Mouse (Mus musculus): Measurements from ENCODE around the gene Ccdc187. TPM values are rescaled to one million over a fixed set of nuclear protein-coding genes. Genes with fewer than 3 reads are reported as not detected.
A peak's percentile ranks its signal among the peaks of the same experiment; 100 is the strongest.

Ccdc187 gene
- total and polyA plus RNA-seq, 2 experiments = under 0.01 TPM; not detected in 1

GRCm38 (mm10) chr2:26309739-26310138, 15.4 kb upstream of the Ccdc187 start:
- TF ChIP-seq POLR2A (IDR thresholded peaks at IDR 0.05; ENCODE audit: extremely low read depth, insufficient read depth, low read length) (no peak), CTCF (IDR thresholded peaks at IDR 0.05; ENCODE audit: low read depth, low read length) (no peak)
- WGBS = 56% methylated on average over 10 of the region's 10 CpGs
- Histone ChIP-seq H3K9ac (ENCODE audit: low read depth, low read length) (no peak overlapping the region), H3K36me3 (ENCODE audit: control insufficient read depth, insufficient read depth, low read length) (no peaks in the 10 kb centered on the region), H3K79me2 (ENCODE audit: control insufficient read depth, insufficient read depth, low read length) (no peaks in the 10 kb centered on the region), H3K27me3 (ENCODE audit: control insufficient read depth, insufficient read depth, low read length) (no peaks in the 10 kb centered on the region), H3K4me3 (ENCODE audit: insufficient read depth, low read depth, low read length) (no peak overlapping the region), H3K27ac (replicated peaks; ENCODE audit: insufficient read depth, low read depth, low read length) (no peak overlapping the region), H3K4me1 (ENCODE audit: control insufficient read depth, insufficient read depth, low read length) (no peaks in the 10 kb centered on the region)
- DNase-seq (ENCODE audit: extremely low read depth, low read depth, low spot score) = peak; percentile 29

GRCm38 (mm10) chr2:26306702-26307101, 12.3 kb upstream of the Ccdc187 start:
- Histone ChIP-seq H3K27ac (replicated peaks; ENCODE audit: insufficient read depth, low read depth, low read length) (no peak overlapping the region), H3K36me3 (ENCODE audit: control insufficient read depth, insufficient read depth, low read length) (no peaks in the 10 kb centered on the region), H3K79me2 (ENCODE audit: control insufficient read depth, insufficient read depth, low read length) (no peaks in the 10 kb centered on the region), H3K4me3 (ENCODE audit: insufficient read depth, low read depth, low read length) (no peak overlapping the region), H3K9ac (ENCODE audit: low read depth, low read length) (no peak overlapping the region), H3K4me1 (ENCODE audit: control insufficient read depth, insufficient read depth, low read length) (no peaks in the 10 kb centered on the region), H3K27me3 (ENCODE audit: control insufficient read depth, insufficient read depth, low read length) (no peaks in the 10 kb centered on the region)
- TF ChIP-seq CTCF (IDR thresholded peaks at IDR 0.05; ENCODE audit: low read depth, low read length) (no peak), POLR2A (IDR thresholded peaks at IDR 0.05; ENCODE audit: extremely low read depth, insufficient read depth, low read length) (no peak)
- DNase-seq (ENCODE audit: extremely low read depth, low read depth, low spot score) = no peak
- 79% methylated on average over 3 of the region's 3 CpGs for WGBS

- Histone ChIP-seq H3K4me3 (ENCODE audit: insufficient read depth, low read depth, low read length) (no peak overlapping the region), H3K79me2 (ENCODE audit: control insufficient read depth, insufficient read depth, low read length) (no peaks in the 10 kb centered on the region), H3K4me1 (ENCODE audit: control insufficient read depth, insufficient read depth, low read length) (no peaks in the 10 kb centered on the region), H3K27me3 (ENCODE audit: control insufficient read depth, insufficient read depth, low read length) (no peaks in the 10 kb centered on the region), H3K36me3 (ENCODE audit: control insufficient read depth, insufficient read depth, low read length) (no peaks in the 10 kb centered on the region), H3K9ac (ENCODE audit: low read depth, low read length) (no peak overlapping the region), H3K27ac (replicated peaks; ENCODE audit: insufficient read depth, low read depth, low read length) (no peak overlapping the region)
- TF ChIP-seq CTCF (IDR thresholded peaks at IDR 0.05; ENCODE audit: low read depth, low read length) (no peak), POLR2A (IDR thresholded peaks at IDR 0.05; ENCODE audit: extremely low read depth, insufficient read depth, low read length) (no peak)
- 71% methylated on average over 2 of the region's 2 CpGs for WGBS
- no peak for DNase-seq (ENCODE audit: extremely low read depth, low read depth, low spot score)
Measured at GRCm38 (mm10) chr2:26305555-26305954, 11.2 kb upstream of the Ccdc187 start.

- no peak for DNase-seq (ENCODE audit: extremely low read depth, low read depth, low spot score)
- TF ChIP-seq CTCF (IDR thresholded peaks at IDR 0.05; ENCODE audit: low read depth, low read length) (no peak), POLR2A (IDR thresholded peaks at IDR 0.05; ENCODE audit: extremely low read depth, insufficient read depth, low read length) (no peak)
- Histone ChIP-seq H3K4me3 (ENCODE audit: insufficient read depth, low read depth, low read length) (no peak overlapping the region), H3K27ac (replicated peaks; ENCODE audit: insufficient read depth, low read depth, low read length) (no peak overlapping the region), H3K9ac (ENCODE audit: low read depth, low read length) (no peak overlapping the region), H3K36me3 (ENCODE audit: control insufficient read depth, insufficient read depth, low read length) (no peaks in the 10 kb centered on the region), H3K4me1 (ENCODE audit: control insufficient read depth, insufficient read depth, low read length) (no peaks in the 10 kb centered on the region), H3K79me2 (ENCODE audit: control insufficient read depth, insufficient read depth, low read length) (no peaks in the 10 kb centered on the region), H3K27me3 (ENCODE audit: control insufficient read depth, insufficient read depth, low read length) (no peaks in the 10 kb centered on the region)
- 85% methylated on average over 1 of the region's 1 CpGs for WGBS
Measured at GRCm38 (mm10) chr2:26304711-26305110, 10.4 kb upstream of the Ccdc187 start.

- no peak for DNase-seq (ENCODE audit: extremely low read depth, low read depth, low spot score)
- 83% methylated on average over 10 of the region's 10 CpGs for WGBS
- TF ChIP-seq CTCF (IDR thresholded peaks at IDR 0.05; ENCODE audit: low read depth, low read length) (no peak), POLR2A (IDR thresholded peaks at IDR 0.05; ENCODE audit: extremely low read depth, insufficient read depth, low read length) (no peak)
- Histone ChIP-seq H3K9ac (ENCODE audit: low read depth, low read length) (no peak overlapping the region), H3K79me2 (ENCODE audit: control insufficient read depth, insufficient read depth, low read length) (no peaks in the 10 kb centered on the region), H3K4me1 (ENCODE audit: control insufficient read depth, insufficient read depth, low read length) (no peaks in the 10 kb centered on the region), H3K27ac (replicated peaks; ENCODE audit: insufficient read depth, low read depth, low read length) (no peak overlapping the region), H3K36me3 (ENCODE audit: control insufficient read depth, insufficient read depth, low read length) (no peaks in the 10 kb centered on the region), H3K4me3 (ENCODE audit: insufficient read depth, low read depth, low read length) (no peak overlapping the region), H3K27me3 (ENCODE audit: control insufficient read depth, insufficient read depth, low read length) (no peaks in the 10 kb centered on the region)
Measured at GRCm38 (mm10) chr2:26302005-26302503, 7.7 kb upstream of the Ccdc187 start.

- DNase-seq (ENCODE audit: extremely low read depth, low read depth, low spot score) = peak; percentile 24
- no peak overlapping the region for H3K9ac ChIP-seq (ENCODE audit: low read depth, low read length)
- H3K79me2 ChIP-seq (ENCODE audit: control insufficient read depth, insufficient read depth, low read length) = no peaks in the 10 kb centered on the region
- H3K4me1 ChIP-seq (ENCODE audit: control insufficient read depth, insufficient read depth, low read length) = no peaks in the 10 kb centered on the region
- H3K4me3 ChIP-seq (ENCODE audit: insufficient read depth, low read depth, low read length) = no peak overlapping the region
- WGBS = 0% methylated on average over 3 of the region's 3 CpGs
- H3K27me3 ChIP-seq (ENCODE audit: control insufficient read depth, insufficient read depth, low read length) = no peaks in the 10 kb centered on the region
- no peak overlapping the region for H3K27ac ChIP-seq (replicated peaks; ENCODE audit: insufficient read depth, low read depth, low read length)
- TF ChIP-seq CTCF (IDR thresholded peaks at IDR 0.05; ENCODE audit: low read depth, low read length) (peak; percentile 90), POLR2A (IDR thresholded peaks at IDR 0.05; ENCODE audit: extremely low read depth, insufficient read depth, low read length) (no peak)
- no peaks in the 10 kb centered on the region for H3K36me3 ChIP-seq (ENCODE audit: control insufficient read depth, insufficient read depth, low read length)
Measured at GRCm38 (mm10) chr2:26300808-26301174, 6.4 kb upstream of the Ccdc187 start.
